Mouse (Mus musculus) liver, embryonic 14.5 days (tissue): Measurements from ENCODE around the gene Leprot. TPM values are rescaled to one million over a fixed set of nuclear protein-coding genes. Genes with fewer than 3 reads are reported as not detected.
A peak's percentile ranks its signal among the peaks of the same experiment; 100 is the strongest.

Experiments
- ATAC-seq: fragments of 200-750 bp; cut with Nextera tagmentation; 2 replicates; pipeline ENCODE4 v1.8.0; 2017; ENCODE audit warnings: moderate number of reproducible peaks, mild to moderate bottlenecking, moderate library complexity; ENCODE audit not compliant: insufficient read depth
- DNase-seq, 3 experiments: peaks; one replicate each; pipeline ENCODE4 v3.0.0-alpha.2; 2012 to 2013; ENCODE audit warnings: low read depth in 3 of 3, low spot score in 3 of 3
- H3K27ac ChIP-seq: fragments of 300-500 bp; sonication (generic); 2 replicates; pipeline ENCODE4 v1.5.1; 2014; ENCODE audit warnings: moderate library complexity, mild to moderate bottlenecking, control low read depth, inconsistent platforms
- H3K27me3 ChIP-seq: fragments of 300-500 bp; sonication (generic); 2 replicates; pipeline ENCODE4 v1.6.1; 2014; ENCODE audit warnings: mild to moderate bottlenecking, low read length, moderate library complexity; ENCODE audit not compliant: control insufficient read depth, insufficient read depth
- H3K36me3 ChIP-seq: fragments of 300-500 bp; sonication (generic); replicated peaks from 2 replicates; pipeline ENCODE4 v1.6.1; 2014; ENCODE audit warnings: low read depth; ENCODE audit not compliant: control insufficient read depth, insufficient read depth
- H3K4me1 ChIP-seq, 2 experiments: fragments of 200-500 bp in 1 of 2; fragments of 300-500 bp in 1 of 2; sonication (generic) in 1 of 2; replicated peaks; 2 replicates each; pipeline ENCODE4 v1.6.1; 2012 to 2014; ENCODE audit warnings: antibody characterized with exemption in 1 of 2, inconsistent platforms in 1 of 2, low read length in 1 of 2; ENCODE audit not compliant: control insufficient read depth in 2 of 2, insufficient read depth in 2 of 2
- H3K4me2 ChIP-seq: fragments of 300-500 bp; sonication (generic); 2 replicates; pipeline ENCODE4 v1.6.1; 2014; ENCODE audit warnings: low read depth, mild to moderate bottlenecking, control low read depth, moderate library complexity
- H3K4me3 ChIP-seq, 2 experiments: fragments of 200-500 bp in 1 of 2; fragments of 300-500 bp in 1 of 2; sonication (generic) in 1 of 2; 2 replicates each; pipeline ENCODE4 v1.5.1; 2012 to 2014; ENCODE audit warnings: low read depth in 2 of 2, low read length in 2 of 2, mild to moderate bottlenecking in 2 of 2, control low read depth in 1 of 2, inconsistent platforms in 1 of 2, moderate library complexity in 1 of 2; ENCODE audit not compliant: insufficient read depth in 1 of 2
- H3K9ac ChIP-seq: fragments of 300-500 bp; sonication (generic); replicated peaks from 2 replicates; pipeline ENCODE4 v1.6.1; 2014; ENCODE audit warnings: mild to moderate bottlenecking, control low read depth, moderate library complexity
- H3K9me3 ChIP-seq: fragments of 300-500 bp; sonication (generic); 2 replicates; pipeline ENCODE4 v1.6.1; 2016; ENCODE audit warnings: low read length, mixed read lengths; ENCODE audit not compliant: control insufficient read depth
- CTCF ChIP-seq: IDR thresholded peaks from 2 replicates; pipeline ENCODE4 v1.5.1; 2016; ENCODE audit warnings: antibody characterized with exemption, low read depth, control low read depth
- EP300 ChIP-seq: IDR thresholded peaks from 2 replicates; pipeline ENCODE4 v1.6.1; 2016; ENCODE audit warnings: antibody characterized with exemption, low read depth
- WGBS: fragments of 180-500 bp; shearing (Covaris S2); extraction: QIAGEN DNeasy Blood & Tissue Kit; methylation state at CpG from one replicate; pipeline ENCODE4 v1.1.7; 2014; ENCODE audit not compliant: insufficient replicate concordance; 5-methylcytosine and 5-hydroxymethylcytosine counted together
- polyA plus RNA-seq, 2 experiments: library from polyadenylated mRNA; depleted of rRNA in 1 of 2; stranded (reverse) in 1 of 2; unstranded in 1 of 2; fragments of >200 nt; fragmentation: Nextera tagmentation in 1 of 2; extraction: Ambion mirVana in 1 of 2; gene quantifications; 2 replicates each; pipeline versions ENCODE4 v1.2.1 to v1.2.3; 2012 to 2014

Gene Leprot
- polyA plus RNA-seq, 2 experiments, result 43.7 to 51.1 TPM

DNA sequence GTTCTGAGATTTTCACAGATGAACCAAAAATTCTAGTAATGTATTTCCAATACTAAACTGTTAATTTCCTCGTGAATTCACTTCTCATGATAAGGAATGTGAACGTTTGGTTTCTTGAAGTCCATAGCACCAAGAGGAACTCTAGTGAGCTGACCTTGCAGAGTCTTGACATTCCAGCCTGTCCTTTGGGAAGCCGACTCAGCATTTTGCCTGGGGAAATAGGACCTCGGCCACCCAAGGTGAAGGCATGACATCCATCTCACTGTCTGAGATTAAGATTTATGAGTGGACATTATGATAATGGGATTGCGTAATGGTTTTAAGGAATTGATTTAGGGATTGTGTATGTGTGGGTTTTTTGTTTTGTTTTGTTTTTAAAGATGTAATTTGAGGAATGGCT is 6.9 kb upstream of the Leprot start:
- TF ChIP-seq EP300, result no peak
- no peak for TF ChIP-seq CTCF
- Histone ChIP-seq H3K27ac (no peak overlapping the region), H3K9ac (no peak overlapping the region), H3K4me1 (no peaks in the 10 kb centered on the region), H3K27me3 (no peaks in the 10 kb centered on the region), H3K4me3 (no peak overlapping the region), H3K9me3 (no peaks in the 10 kb centered on the region), H3K36me3 (no peaks in the 10 kb centered on the region), H3K4me2 (no peak overlapping the region)
- WGBS, result 66% methylated on average over 5 of the region's 5 CpGs
- DNase-seq (no peak), ATAC-seq (no peak)

DNA sequence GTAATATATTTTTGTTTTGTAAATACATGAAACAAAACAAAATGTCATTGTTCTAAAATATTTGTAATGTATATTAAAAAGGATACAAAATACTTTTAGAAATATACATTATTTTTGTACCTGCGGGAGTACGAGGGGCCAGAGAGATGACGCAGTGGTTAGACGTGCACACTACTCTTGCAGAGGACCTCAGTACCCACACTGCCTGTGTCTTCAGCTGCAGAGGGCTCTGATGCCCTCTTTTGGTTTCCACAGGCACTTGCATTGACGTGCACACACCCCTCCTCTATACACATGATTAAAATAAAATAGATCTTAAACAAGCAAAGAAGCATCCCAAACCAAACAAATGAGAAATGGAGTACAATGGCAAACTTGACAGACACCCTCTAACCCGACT is 4.8 kb upstream of the Leprot start:
- no peak for TF ChIP-seq EP300
- 0 out of 2 replicates have a peak, but pooled peaks have one; percentile 6 for TF ChIP-seq CTCF
- H3K36me3 ChIP-seq, result no peaks in the 10 kb centered on the region
- H3K9me3 ChIP-seq, result no peaks in the 10 kb centered on the region
- H3K27ac ChIP-seq, result no peak overlapping the region
- no peak overlapping the region for H3K4me2 ChIP-seq
- DNase-seq, result no peak
- no peaks in the 10 kb centered on the region for H3K27me3 ChIP-seq
- WGBS, result 68% methylated on average over 6 of the region's 6 CpGs
- peaks cover 3 to 5% of the 10 kb centered on the region in 2 experiments; a peak in 1 of 4 replicates for H3K4me1 ChIP-seq
- no peak overlapping the region for H3K4me3 ChIP-seq
- H3K9ac ChIP-seq, result no peak overlapping the region
- ATAC-seq, result no peak

DNA sequence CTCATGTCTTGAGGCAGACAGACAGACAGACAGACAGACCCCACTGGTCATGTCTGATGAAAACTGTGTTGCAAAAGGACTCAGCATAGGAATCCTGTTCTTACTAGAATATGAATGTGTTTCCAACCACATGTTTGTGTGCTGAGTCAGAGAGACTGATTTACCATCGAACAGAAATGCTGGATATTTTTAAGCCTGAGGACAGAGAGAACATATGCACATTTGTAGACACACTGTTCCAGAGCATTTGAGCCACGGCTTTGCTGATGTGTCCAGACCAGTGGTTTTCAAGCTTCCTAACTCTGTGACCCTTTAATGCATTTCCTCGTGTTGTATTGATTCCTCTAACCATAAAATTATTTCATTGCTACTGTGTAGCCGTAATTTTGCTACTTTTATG is 4.3 kb upstream of the Leprot start:
- Histone ChIP-seq H3K9me3 (no peaks in the 10 kb centered on the region), H3K36me3 (no peaks in the 10 kb centered on the region), H3K4me3 (no peak overlapping the region), H3K9ac (no peak overlapping the region), H3K4me1 (peaks cover 3 to 5% of the 10 kb centered on the region in 2 experiments; a peak in 1 of 4 replicates), H3K27me3 (no peaks in the 10 kb centered on the region), H3K4me2 (no peak overlapping the region), H3K27ac (no peak overlapping the region)
- no peak for DNase-seq
- ATAC-seq, result no peak
- no peak for TF ChIP-seq CTCF
- TF ChIP-seq EP300, result no peak
- WGBS, result 57% methylated on average over 4 of the region's 4 CpGs

DNA sequence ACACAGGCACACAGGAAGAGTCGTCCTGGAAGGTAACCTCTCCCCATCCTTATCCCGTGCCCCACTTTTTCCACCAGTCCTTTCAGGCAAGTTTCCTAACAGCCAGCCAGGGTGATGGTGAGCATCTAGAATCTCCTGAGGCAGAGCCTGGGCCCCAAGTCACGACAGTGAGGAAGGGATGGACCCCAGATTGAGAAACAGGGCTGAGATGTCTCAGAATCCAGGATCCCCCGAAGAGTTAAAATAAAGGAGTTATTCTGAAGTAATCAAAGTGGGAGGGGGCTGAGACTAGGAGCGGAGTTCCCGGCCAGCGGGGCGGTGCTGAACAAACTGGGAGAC is 692 bp upstream of the Leprot start:
- DNase-seq (no peak), ATAC-seq (no peak)
- no peaks in the 10 kb centered on the region for H3K27me3 ChIP-seq
- H3K27ac ChIP-seq, result no peak overlapping the region; the same call in 1 of the 2 replicates
- under 1% methylated on average over 8 of the region's 8 CpGs for WGBS
- peak overlapping the region; percentile 90 for H3K4me2 ChIP-seq
- peak overlapping the region; percentile 69 for H3K9ac ChIP-seq
- no peaks in the 10 kb centered on the region for H3K36me3 ChIP-seq
- peaks cover 30 to 33% of the 10 kb centered on the region in 2 experiments for H3K4me1 ChIP-seq
- TF ChIP-seq EP300 (no peak), CTCF (no peak)
- peak overlapping the region; percentile 70 to 82 for H3K4me3 ChIP-seq
- H3K9me3 ChIP-seq, result no peaks in the 10 kb centered on the region

DNA sequence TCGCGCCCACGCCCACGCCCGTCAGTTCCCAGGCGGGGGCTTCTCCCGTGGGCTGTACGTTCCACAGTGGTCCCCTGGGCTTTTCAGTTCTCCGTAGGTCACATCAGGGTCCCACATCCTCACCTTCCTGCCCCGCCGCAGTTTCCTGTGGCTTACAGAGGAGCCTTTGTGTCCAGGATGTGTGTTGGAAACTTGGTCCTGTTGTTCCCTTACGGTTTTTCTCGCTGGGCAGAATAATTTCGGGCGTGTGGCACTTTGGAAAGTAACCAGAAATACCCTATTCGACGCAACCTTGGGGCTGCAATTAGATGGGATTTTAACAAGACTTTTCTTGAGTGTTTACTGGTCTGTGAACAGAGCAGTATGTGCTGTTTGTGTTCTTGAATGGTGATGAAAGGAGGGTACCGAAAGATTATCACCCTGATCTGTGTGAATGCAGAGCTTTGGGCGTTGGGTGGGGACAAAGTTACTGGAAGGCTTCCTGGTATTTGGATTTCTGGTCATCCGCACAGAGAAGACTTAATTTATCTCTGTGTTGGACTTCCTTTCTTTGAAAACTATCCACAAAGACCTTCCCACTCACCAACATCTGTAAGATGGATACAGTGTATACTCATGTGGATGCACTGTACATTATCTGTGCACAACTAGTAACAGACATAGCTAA is 591 bp downstream of the Leprot start:
- H3K9ac ChIP-seq, result peak overlapping the region; percentile 77
- peak overlapping the region; percentile 70 to 85 for H3K4me3 ChIP-seq
- H3K9me3 ChIP-seq, result no peaks in the 10 kb centered on the region
- H3K36me3 ChIP-seq, result no peaks in the 10 kb centered on the region
- peaks cover 33 to 41% of the 10 kb centered on the region in 2 experiments for H3K4me1 ChIP-seq
- TF ChIP-seq CTCF (no peak), EP300 (no peak)
- DNase-seq (peak in 2 of 3 experiments; percentile 40 to 64), ATAC-seq (no peak)
- H3K27ac ChIP-seq, result peak overlapping the region; percentile 71
- under 1% methylated on average over 20 of the region's 20 CpGs for WGBS
- no peaks in the 10 kb centered on the region for H3K27me3 ChIP-seq
- H3K4me2 ChIP-seq, result peak overlapping the region; percentile 90
